Mouse (Mus musculus) myocyte (in vitro differentiated cells): ENCODE measurements around the gene Rmdn2. TPM values are rescaled to one million over a fixed set of nuclear protein-coding genes. Genes with fewer than 3 reads are reported as not detected.

Source experiments
- H3K27me3 ChIP-seq: one replicate; pipeline ENCODE4 v1.6.1; 2011; ENCODE audit not compliant: control insufficient read depth, insufficient read depth, insufficient read length
- H3K36me3 ChIP-seq: one replicate; pipeline ENCODE4 v1.6.1; 2011; ENCODE audit not compliant: control insufficient read depth, insufficient read depth
- H3K4me2 ChIP-seq: one replicate; pipeline ENCODE4 v1.6.1; 2011; ENCODE audit warnings: low read depth, control low read depth
- H3K4me3 ChIP-seq: one replicate; pipeline ENCODE4 v1.5.1; 2011; ENCODE audit warnings: mild to moderate bottlenecking, control low read depth, moderate library complexity
- H3K79me2 ChIP-seq: one replicate; pipeline ENCODE4 v1.6.1; 2011; ENCODE audit not compliant: control insufficient read depth, insufficient read depth
- H3ac ChIP-seq: one replicate; pipeline ENCODE4 v1.6.1; 2011; ENCODE audit not compliant: control insufficient read depth, insufficient read length
- CEBPB ChIP-seq: IDR thresholded peaks from 2 replicates; pipeline ENCODE4 v1.6.1; 2011; ENCODE audit warnings: mild to moderate bottlenecking, moderate library complexity; ENCODE audit not compliant: poor library complexity, insufficient read depth, severe bottlenecking
- E2F4 ChIP-seq: IDR thresholded peaks from one replicate; pipeline ENCODE4 v1.6.1; 2011; ENCODE audit warnings: mild to moderate bottlenecking, control low read depth, moderate library complexity; ENCODE audit not compliant: insufficient read depth
- MAX ChIP-seq: IDR thresholded peaks from one replicate; pipeline ENCODE4 v1.6.1; 2011; ENCODE audit warnings: low read depth, mild to moderate bottlenecking, control low read depth
- MYOD1 ChIP-seq, 3 experiments: IDR thresholded peaks; one replicate each; pipeline ENCODE4 v1.6.1; 2011; ENCODE audit warnings: control low read depth in 2 of 3, low read depth in 2 of 3, mild to moderate bottlenecking in 2 of 3, moderate library complexity in 1 of 3; ENCODE audit not compliant: insufficient read length in 2 of 3, control insufficient read depth in 1 of 3
- MYOG ChIP-seq, 3 experiments: IDR thresholded peaks; one replicate each; pipeline ENCODE4 v1.6.1; 2011; ENCODE audit warnings: control low read depth in 2 of 3, low read depth in 2 of 3, mild to moderate bottlenecking in 2 of 3; ENCODE audit not compliant: insufficient read length in 2 of 3, control insufficient read depth in 1 of 3, insufficient read depth in 1 of 3
- POLR2A ChIP-seq: IDR thresholded peaks from one replicate; pipeline ENCODE4 v1.6.1; 2011; ENCODE audit warnings: low read depth, mild to moderate bottlenecking, control low read depth, moderate library complexity; ENCODE audit not compliant: insufficient read length
- POLR2AphosphoS2 ChIP-seq: IDR thresholded peaks from one replicate; pipeline ENCODE4 v1.6.1; 2011; ENCODE audit warnings: low read depth, control low read depth; ENCODE audit not compliant: insufficient read length
- REST ChIP-seq: IDR thresholded peaks from one replicate; pipeline ENCODE4 v1.6.1; 2011; ENCODE audit warnings: mild to moderate bottlenecking, control low read depth, moderate library complexity; ENCODE audit not compliant: insufficient read depth, insufficient read length
- SRF ChIP-seq: IDR thresholded peaks from one replicate; pipeline ENCODE4 v1.6.1; 2011; ENCODE audit warnings: low read depth; ENCODE audit not compliant: control insufficient read depth, insufficient read length
- TCF12 ChIP-seq: IDR thresholded peaks from one replicate; pipeline ENCODE4 v1.6.1; 2011; ENCODE audit warnings: mild to moderate bottlenecking, control low read depth; ENCODE audit not compliant: poor library complexity, insufficient read depth, severe bottlenecking
- TCF3 ChIP-seq: IDR thresholded peaks from one replicate; pipeline ENCODE4 v1.6.1; 2011; ENCODE audit warnings: low read depth, control low read depth; ENCODE audit not compliant: insufficient read length
- USF1 ChIP-seq: IDR thresholded peaks from one replicate; pipeline ENCODE4 v1.6.1; 2011; ENCODE audit warnings: low read depth, mild to moderate bottlenecking, control low read depth, moderate library complexity
- polyA plus RNA-seq: library from polyadenylated mRNA; unstranded; fragments of >200 nt; fragmentation: generic; extraction: Trizol; gene quantifications from one replicate; pipeline ENCODE4 v1.2.1, GENCODE M21; 2012; ENCODE audit warnings: missing spikeins

Rmdn2 gene
- polyA plus RNA-seq, 1 experiment: 1.6 TPM

DNA sequence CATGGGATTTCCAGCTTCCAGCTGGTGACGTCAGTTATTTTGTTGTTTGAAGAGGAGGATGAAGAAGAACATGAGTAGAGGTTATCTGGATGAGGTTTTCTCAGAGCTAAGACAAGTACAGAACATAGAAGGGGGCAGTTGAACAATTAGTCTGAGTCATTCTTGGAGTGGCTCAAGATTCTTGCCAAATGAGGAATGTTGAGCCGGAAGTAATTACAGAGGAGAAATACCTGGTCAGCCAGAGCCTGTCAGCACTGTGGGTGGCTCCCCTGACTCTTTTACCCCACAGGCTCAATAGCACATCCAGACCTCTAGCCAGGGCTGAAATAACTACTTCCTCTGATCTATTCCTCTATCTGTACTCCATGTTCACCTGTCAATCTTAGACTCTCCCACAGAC is 59.2 kb downstream of the Rmdn2 start:
- Histone ChIP-seq H3K4me3 (no peak overlapping the region), H3K79me2 (no peaks in the 10 kb centered on the region), H3K27me3 (no peaks in the 10 kb centered on the region), H3K36me3 (no peaks in the 10 kb centered on the region), H3ac (no peak overlapping the region), H3K4me2 (no peak overlapping the region)
- no peak for TF ChIP-seq E2F4
- no peak for TF ChIP-seq REST
- no peak for TF ChIP-seq POLR2A
- no peak for TF ChIP-seq SRF
- TF ChIP-seq MAX: no peak
- TF ChIP-seq TCF12: no peak
- TF ChIP-seq CEBPB: no peak
- TF ChIP-seq MYOG (IDR thresholded peaks at IDR 0.05; ENCODE audit: control insufficient read depth in 1 of 3, insufficient read depth in 1 of 3, insufficient read length in 2 of 3, low read depth in 2 of 3): no peak
- TF ChIP-seq USF1: no peak
- no peak for TF ChIP-seq TCF3
- no peak for TF ChIP-seq MYOD1 (IDR thresholded peaks at IDR 0.05; ENCODE audit: control insufficient read depth in 1 of 3, insufficient read length in 2 of 3, low read depth in 2 of 3)

DNA sequence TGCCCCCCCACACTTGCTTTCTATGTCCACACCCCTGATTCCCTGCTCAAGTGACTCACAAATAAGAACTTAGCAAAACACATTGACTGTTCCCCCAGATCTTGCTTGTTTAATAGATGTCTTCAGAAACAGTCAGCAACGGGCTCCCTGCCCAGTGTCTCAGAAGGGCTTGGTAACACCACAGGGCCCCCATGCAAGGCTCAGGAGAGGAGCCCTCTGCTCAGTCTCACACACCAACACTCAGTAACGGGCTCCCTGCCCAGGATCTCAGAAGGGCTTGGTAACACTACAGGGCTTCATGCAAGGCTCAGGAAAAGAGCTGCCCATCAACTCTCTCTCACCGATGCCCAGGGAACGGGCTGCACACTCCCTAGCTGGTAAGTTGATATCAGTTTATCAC is 83.4 kb downstream of the Rmdn2 start:
- Histone ChIP-seq H3K4me2 (no peak overlapping the region), H3K36me3 (no peaks in the 10 kb centered on the region), H3K4me3 (no peak overlapping the region), H3K79me2 (no peaks in the 10 kb centered on the region), H3ac (no peak overlapping the region), H3K27me3 (no peaks in the 10 kb centered on the region)
- TF ChIP-seq TCF12 (no peak), USF1 (no peak), MAX (no peak), REST (no peak), MYOD1 (IDR thresholded peaks at IDR 0.05; ENCODE audit: control insufficient read depth in 1 of 3, insufficient read length in 2 of 3, low read depth in 2 of 3) (no peak), POLR2A (no peak), E2F4 (no peak), SRF (no peak), POLR2AphosphoS2 (no peak), TCF3 (no peak), CEBPB (no peak), MYOG (IDR thresholded peaks at IDR 0.05; ENCODE audit: control insufficient read depth in 1 of 3, insufficient read depth in 1 of 3, insufficient read length in 2 of 3, low read depth in 2 of 3) (no peak)

DNA sequence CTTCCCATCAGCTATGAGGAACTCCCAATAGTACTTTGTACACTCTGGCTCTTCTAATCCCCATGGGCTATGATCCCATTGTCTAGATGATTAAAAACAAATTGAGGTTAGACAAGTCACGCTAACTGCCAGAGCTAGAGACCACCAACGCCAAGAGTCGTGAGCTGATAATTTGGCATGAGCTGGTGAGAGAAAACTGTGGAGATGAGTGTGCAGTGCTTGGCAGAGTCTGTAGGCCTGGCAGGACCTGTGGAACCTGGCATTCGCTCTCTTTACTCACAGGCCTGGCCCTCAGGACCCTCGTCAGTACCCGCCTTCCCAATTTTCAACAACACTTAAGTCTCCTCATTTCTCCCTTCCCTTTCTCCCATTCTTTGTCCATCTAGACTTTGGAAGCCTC is 83.9 kb downstream of the Rmdn2 start:
- TF ChIP-seq MYOG (IDR thresholded peaks at IDR 0.05; ENCODE audit: control insufficient read depth in 1 of 3, insufficient read depth in 1 of 3, insufficient read length in 2 of 3, low read depth in 2 of 3) (no peak), POLR2A (no peak), TCF3 (no peak), POLR2AphosphoS2 (no peak), REST (no peak), E2F4 (no peak)
- H3K27me3 ChIP-seq: no peaks in the 10 kb centered on the region

DNA sequence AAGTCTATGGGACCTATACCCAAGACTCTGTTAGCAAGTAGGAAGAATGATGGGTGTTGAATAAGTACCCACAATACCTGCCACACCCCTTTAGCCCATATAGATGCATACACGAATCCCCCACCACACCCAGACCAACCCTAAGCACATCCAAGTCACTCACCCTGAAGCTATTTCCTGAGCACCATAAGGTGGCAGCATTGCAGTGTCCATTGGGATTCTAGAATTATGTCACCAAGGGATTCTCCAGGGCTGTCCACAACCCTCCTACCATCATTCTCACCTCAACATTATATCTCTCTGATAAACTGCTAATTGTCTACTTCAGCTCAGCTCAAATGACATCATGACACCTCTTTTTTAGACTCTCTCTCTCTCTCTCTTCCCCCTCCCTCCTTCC is 87.5 kb downstream of the Rmdn2 start:
- Histone ChIP-seq H3ac (no peak overlapping the region), H3K4me2 (no peak overlapping the region), H3K27me3 (no peaks in the 10 kb centered on the region), H3K36me3 (no peaks in the 10 kb centered on the region), H3K79me2 (no peaks in the 10 kb centered on the region), H3K4me3 (no peak overlapping the region)
- TF ChIP-seq POLR2AphosphoS2 (no peak), REST (no peak), MYOG (IDR thresholded peaks at IDR 0.05; ENCODE audit: control insufficient read depth in 1 of 3, insufficient read depth in 1 of 3, insufficient read length in 2 of 3, low read depth in 2 of 3) (no peak), TCF3 (no peak), CEBPB (no peak)

More for the DNA sequence above, 83.9 kb downstream of the Rmdn2 start:
- Histone ChIP-seq H3K4me2 (no peak overlapping the region), H3K79me2 (no peaks in the 10 kb centered on the region), H3K36me3 (no peaks in the 10 kb centered on the region), H3ac (no peak overlapping the region), H3K4me3 (no peak overlapping the region)

DNA sequence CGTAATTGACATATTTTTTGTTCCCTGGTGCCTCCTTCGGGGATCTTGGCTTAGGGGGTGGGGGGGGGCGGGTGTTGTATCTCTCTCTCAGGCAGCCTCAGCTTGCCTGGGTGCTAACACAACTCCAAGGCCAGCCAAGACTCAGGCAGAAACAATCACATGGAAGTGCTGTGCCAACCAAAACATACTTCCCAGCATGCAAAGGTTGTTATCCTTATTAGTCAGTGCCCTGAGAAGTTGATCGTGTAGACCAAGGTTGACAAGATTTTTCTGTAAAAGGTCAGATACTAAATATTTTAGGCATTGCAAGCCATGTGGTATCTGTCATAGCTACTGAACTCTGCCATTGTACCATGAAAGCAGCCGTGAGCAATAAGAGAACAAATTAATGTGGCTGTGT is 89.2 kb downstream of the Rmdn2 start:
- Histone ChIP-seq H3K4me2 (no peak overlapping the region), H3K4me3 (no peak overlapping the region), H3K79me2 (no peaks in the 10 kb centered on the region), H3K27me3 (no peaks in the 10 kb centered on the region), H3K36me3 (no peaks in the 10 kb centered on the region), H3ac (no peak overlapping the region)
- no peak for TF ChIP-seq USF1
- TF ChIP-seq CEBPB: no peak
- no peak for TF ChIP-seq E2F4
- TF ChIP-seq POLR2AphosphoS2: no peak
- no peak for TF ChIP-seq MYOG (IDR thresholded peaks at IDR 0.05; ENCODE audit: control insufficient read depth in 1 of 3, insufficient read depth in 1 of 3, insufficient read length in 2 of 3, low read depth in 2 of 3)
- TF ChIP-seq MYOD1 (IDR thresholded peaks at IDR 0.05; ENCODE audit: control insufficient read depth in 1 of 3, insufficient read length in 2 of 3, low read depth in 2 of 3): no peak
- no peak for TF ChIP-seq TCF12
- no peak for TF ChIP-seq MAX
- no peak for TF ChIP-seq REST
- TF ChIP-seq SRF: no peak
- no peak for TF ChIP-seq POLR2A
- no peak for TF ChIP-seq TCF3
